Mouse (Mus musculus): Measurements from ENCODE around the gene Macrod2. TPM values are rescaled to one million over a fixed set of nuclear protein-coding genes. Genes with fewer than 3 reads are reported as not detected.

The Macrod2 gene
- polyA plus RNA-seq, 1 experiment: 3.8 TPM

DNA sequence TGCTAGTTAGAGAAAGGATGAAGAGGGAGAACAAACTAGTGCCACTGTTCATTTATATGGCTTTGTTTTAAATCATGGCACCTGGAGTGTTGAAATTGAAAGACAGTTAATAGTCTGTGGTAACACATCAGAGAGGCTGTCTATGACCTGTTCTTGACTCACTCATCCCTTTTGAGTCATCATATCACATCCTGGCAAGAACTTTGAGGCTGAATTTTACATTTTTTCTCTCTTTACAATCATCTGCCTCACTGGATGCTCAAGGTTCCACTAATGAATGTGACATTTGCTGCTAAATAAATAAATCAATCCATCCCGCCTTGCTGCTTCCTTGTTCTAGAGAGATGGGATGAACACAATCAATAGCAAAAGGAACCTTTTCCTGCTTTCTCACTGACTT, 1068.8 kb downstream of the Macrod2 start:
- Histone ChIP-seq H3K36me3 (ENCODE audit: control insufficient read depth, insufficient read depth, low read length) (no peaks in the 10 kb centered on the region), H3K27me3 (ENCODE audit: control insufficient read depth, insufficient read depth, low read length) (no peaks in the 10 kb centered on the region), H3K4me1 (ENCODE audit: control insufficient read depth, insufficient read depth, insufficient read length, low read length) (no peaks in the 10 kb centered on the region), H3K27ac (ENCODE audit: insufficient read depth, low read depth, low read length) (no peak overlapping the region), H3K4me3 (ENCODE audit: low read depth, low read length) (no peak overlapping the region)
- WGBS: 82% methylated on average over 1 of the region's 1 CpGs
- no peak for TF ChIP-seq CTCF (IDR thresholded peaks at IDR 0.05; ENCODE audit: extremely low read depth, insufficient read length, insufficient replicate concordance, low read depth, low read length)
- no peak for TF ChIP-seq POLR2A (IDR thresholded peaks at IDR 0.05; ENCODE audit: low read depth, low read length)

DNA sequence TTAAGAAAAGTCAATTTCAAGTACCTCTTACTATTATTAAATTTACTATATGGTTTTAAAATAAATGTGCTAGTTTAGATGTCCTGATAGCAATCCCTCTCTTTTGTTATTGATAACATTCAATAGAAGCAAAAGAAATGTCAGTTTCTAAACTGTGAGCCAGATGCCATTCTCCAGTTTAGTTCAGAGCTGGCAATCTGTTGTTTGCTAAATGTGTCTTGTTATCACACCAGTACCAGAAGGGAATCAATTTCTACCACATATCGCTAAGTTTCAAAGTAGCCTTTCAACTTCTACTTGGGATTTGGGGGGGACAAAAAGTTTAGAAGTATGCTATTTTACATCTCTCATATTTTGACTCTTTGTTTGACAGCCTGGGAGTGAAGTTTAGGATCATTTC, 1077.7 kb downstream of the Macrod2 start:
- Histone ChIP-seq H3K27me3 (ENCODE audit: control insufficient read depth, insufficient read depth, low read length) (no peaks in the 10 kb centered on the region), H3K4me3 (ENCODE audit: low read depth, low read length) (no peak overlapping the region), H3K4me1 (ENCODE audit: control insufficient read depth, insufficient read depth, insufficient read length, low read length) (no peaks in the 10 kb centered on the region), H3K36me3 (ENCODE audit: control insufficient read depth, insufficient read depth, low read length) (no peaks in the 10 kb centered on the region), H3K27ac (ENCODE audit: insufficient read depth, low read depth, low read length) (no peak overlapping the region)
- WGBS: 81% methylated on average over 1 of the region's 1 CpGs
- no peak for TF ChIP-seq CTCF (IDR thresholded peaks at IDR 0.05; ENCODE audit: extremely low read depth, insufficient read length, insufficient replicate concordance, low read depth, low read length)
- no peak for TF ChIP-seq POLR2A (IDR thresholded peaks at IDR 0.05; ENCODE audit: low read depth, low read length)

DNA sequence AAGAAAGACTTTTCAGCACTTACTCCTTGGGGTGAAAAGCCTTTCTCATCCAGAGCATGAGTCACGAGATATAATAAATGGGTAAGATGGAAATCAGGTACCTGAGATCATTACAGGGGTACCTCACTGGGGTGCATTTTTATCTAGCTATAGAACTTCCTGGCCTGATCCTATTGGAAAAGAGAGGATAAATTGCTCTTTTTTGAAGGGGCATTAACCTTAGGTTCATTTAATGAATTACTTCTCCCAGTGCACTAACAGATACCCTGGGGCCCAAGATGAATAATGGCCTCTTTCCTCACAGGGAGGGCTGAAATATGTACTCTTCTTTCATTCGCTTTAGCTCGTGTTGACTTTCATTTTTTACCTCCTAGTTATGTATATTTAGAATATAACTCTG, 1082.5 kb downstream of the Macrod2 start:
- no peaks in the 10 kb centered on the region for H3K36me3 ChIP-seq (ENCODE audit: control insufficient read depth, insufficient read depth, low read length)
- H3K27ac ChIP-seq (ENCODE audit: insufficient read depth, low read depth, low read length): no peak overlapping the region
- TF ChIP-seq POLR2A (IDR thresholded peaks at IDR 0.05; ENCODE audit: low read depth, low read length): no peak
- TF ChIP-seq CTCF (IDR thresholded peaks at IDR 0.05; ENCODE audit: extremely low read depth, insufficient read length, insufficient replicate concordance, low read depth, low read length): no peak
- H3K4me3 ChIP-seq (ENCODE audit: low read depth, low read length): no peak overlapping the region
- no peaks in the 10 kb centered on the region for H3K27me3 ChIP-seq (ENCODE audit: control insufficient read depth, insufficient read depth, low read length)
- H3K4me1 ChIP-seq (ENCODE audit: control insufficient read depth, insufficient read depth, insufficient read length, low read length): no peaks in the 10 kb centered on the region
- WGBS: 49% methylated on average over 3 of the region's 3 CpGs

- no peak for TF ChIP-seq CTCF (IDR thresholded peaks at IDR 0.05; ENCODE audit: extremely low read depth, insufficient read length, insufficient replicate concordance, low read depth, low read length)
- no peak for TF ChIP-seq POLR2A (IDR thresholded peaks at IDR 0.05; ENCODE audit: low read depth, low read length)
- WGBS: 81% methylated on average over 3 of the region's 3 CpGs
- Histone ChIP-seq H3K4me1 (ENCODE audit: control insufficient read depth, insufficient read depth, insufficient read length, low read length) (no peaks in the 10 kb centered on the region), H3K36me3 (ENCODE audit: control insufficient read depth, insufficient read depth, low read length) (no peaks in the 10 kb centered on the region), H3K4me3 (ENCODE audit: low read depth, low read length) (no peak overlapping the region), H3K27ac (ENCODE audit: insufficient read depth, low read depth, low read length) (no peak overlapping the region), H3K27me3 (ENCODE audit: control insufficient read depth, insufficient read depth, low read length) (no peaks in the 10 kb centered on the region)
These were observed 1095.4 kb downstream of the Macrod2 start for GRCm38 (mm10) chr2:141490518-141490917.

DNA sequence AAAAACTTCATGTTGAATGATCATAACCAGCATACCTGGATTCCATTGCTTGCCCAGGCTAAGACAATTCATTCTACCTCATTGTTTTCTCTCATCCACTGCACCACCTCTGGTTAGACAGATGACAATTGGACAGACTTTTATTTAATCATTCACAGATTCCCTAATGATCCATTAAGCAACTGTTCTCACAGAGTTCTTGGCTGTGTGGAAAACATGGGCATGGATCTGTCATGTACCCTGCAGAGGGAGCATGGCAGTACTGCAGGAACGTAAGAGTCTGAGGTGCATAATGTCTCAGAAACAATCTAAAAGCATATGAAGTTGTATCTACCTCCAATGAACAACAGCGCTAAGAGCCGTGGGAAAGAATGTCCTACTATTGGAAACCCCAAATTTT, 1110.3 kb downstream of the Macrod2 start:
- Histone ChIP-seq H3K27me3 (ENCODE audit: control insufficient read depth, insufficient read depth, low read length) (no peaks in the 10 kb centered on the region), H3K4me3 (ENCODE audit: low read depth, low read length) (no peak overlapping the region), H3K4me1 (ENCODE audit: control insufficient read depth, insufficient read depth, insufficient read length, low read length) (no peaks in the 10 kb centered on the region), H3K27ac (ENCODE audit: insufficient read depth, low read depth, low read length) (no peak overlapping the region), H3K36me3 (ENCODE audit: control insufficient read depth, insufficient read depth, low read length) (no peaks in the 10 kb centered on the region)
- TF ChIP-seq CTCF (IDR thresholded peaks at IDR 0.05; ENCODE audit: extremely low read depth, insufficient read length, insufficient replicate concordance, low read depth, low read length) (no peak), POLR2A (IDR thresholded peaks at IDR 0.05; ENCODE audit: low read depth, low read length) (no peak)
- 94% methylated on average over 3 of the region's 3 CpGs for WGBS

DNA sequence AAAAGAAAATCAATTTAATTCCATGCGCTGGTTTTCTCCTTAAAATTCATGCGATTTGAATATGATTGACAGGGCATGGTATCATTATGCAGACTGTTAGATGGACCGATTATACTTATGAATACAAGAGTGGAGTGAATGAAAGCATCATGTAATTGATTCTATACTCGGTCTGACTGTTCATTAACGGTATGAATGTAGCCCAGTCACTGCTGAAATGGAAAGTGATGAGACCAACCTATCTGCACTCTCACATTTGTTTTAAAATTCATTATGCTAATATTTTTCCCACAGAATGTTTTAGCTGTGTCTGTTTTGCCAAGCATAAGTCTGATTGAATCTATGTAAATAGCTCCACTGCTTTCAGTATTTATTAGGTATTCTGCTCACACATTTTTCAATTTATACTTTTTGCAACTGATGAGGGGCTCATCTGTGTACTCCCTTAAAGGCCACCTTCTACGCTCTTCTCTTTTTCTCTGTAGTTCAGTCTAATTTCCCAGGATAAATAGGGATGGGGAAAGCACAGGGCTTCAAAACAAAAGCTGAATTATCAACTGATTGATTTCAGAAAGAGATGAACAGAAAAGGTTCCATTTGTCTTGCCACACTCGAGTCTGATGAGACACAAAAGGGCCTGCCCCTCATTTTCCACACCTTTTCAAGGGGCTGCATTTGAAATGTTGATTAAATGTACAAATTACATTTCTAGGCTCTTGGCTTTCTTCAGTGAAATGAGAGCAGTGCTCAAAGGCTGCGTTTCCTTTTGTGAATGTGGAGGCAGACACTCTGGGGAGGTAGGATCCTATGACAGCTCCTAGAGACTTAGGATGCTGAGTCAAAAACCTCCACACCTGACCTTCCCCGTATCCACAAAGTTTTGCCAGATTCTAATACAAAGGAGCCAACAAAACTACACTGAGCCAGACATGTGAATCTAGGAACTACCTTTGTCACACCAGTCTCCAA, 1113.1 kb downstream of the Macrod2 start:
- Histone ChIP-seq H3K4me1 (ENCODE audit: control insufficient read depth, insufficient read depth, insufficient read length, low read length) (no peaks in the 10 kb centered on the region), H3K36me3 (ENCODE audit: control insufficient read depth, insufficient read depth, low read length) (no peaks in the 10 kb centered on the region), H3K27ac (ENCODE audit: insufficient read depth, low read depth, low read length) (no peak overlapping the region), H3K4me3 (ENCODE audit: low read depth, low read length) (no peak overlapping the region), H3K27me3 (ENCODE audit: control insufficient read depth, insufficient read depth, low read length) (no peaks in the 10 kb centered on the region)
- no peak for TF ChIP-seq POLR2A (IDR thresholded peaks at IDR 0.05; ENCODE audit: low read depth, low read length)
- TF ChIP-seq CTCF (IDR thresholded peaks at IDR 0.05; ENCODE audit: extremely low read depth, insufficient read length, insufficient replicate concordance, low read depth, low read length): no peak
- WGBS: 77% methylated on average over 9 of the region's 9 CpGs

GRCm38 (mm10) chr2:141514976-141515375, 1119.9 kb downstream of the Macrod2 start:
- no peak for TF ChIP-seq CTCF (IDR thresholded peaks at IDR 0.05; ENCODE audit: extremely low read depth, insufficient read length, insufficient replicate concordance, low read depth, low read length)
- no peak for TF ChIP-seq POLR2A (IDR thresholded peaks at IDR 0.05; ENCODE audit: low read depth, low read length)
- H3K4me3 ChIP-seq (ENCODE audit: low read depth, low read length): no peak overlapping the region
- 78% methylated on average over 3 of the region's 3 CpGs for WGBS
- no peaks in the 10 kb centered on the region for H3K27me3 ChIP-seq (ENCODE audit: control insufficient read depth, insufficient read depth, low read length)
- H3K4me1 ChIP-seq (ENCODE audit: control insufficient read depth, insufficient read depth, insufficient read length, low read length): no peaks in the 10 kb centered on the region
- no peak overlapping the region for H3K27ac ChIP-seq (ENCODE audit: insufficient read depth, low read depth, low read length)
- no peaks in the 10 kb centered on the region for H3K36me3 ChIP-seq (ENCODE audit: control insufficient read depth, insufficient read depth, low read length)
